9 mouse cellular contexts compared by ENCODE assay signal in genomic region chr2:143945466-143946075, GRCm38 (mm10). TPM values are rescaled to one million over a fixed set of nuclear protein-coding genes. Genes with fewer than 3 reads are reported as not detected.
DNase-seq lines count a peak whose midpoint lies in the region; ATAC-seq and TF ChIP-seq lines count a peak whose summit lies in the region.
"Had no signal": no experiment of that assay in that cellular context is flagged by ENCODE, and none has a peak within 500 bp of the region (broad histone marks: within the 10 kb centered on the region; RNA-seq: fewer than 3 reads in every experiment).

No protein-coding gene starts in this region.

- no peak overlapping the region for H3K27ac ChIP-seq in heart, adult 2 months
- H3K27ac ChIP-seq in bone marrow macrophage, adult 2 months (ENCODE audit: insufficient read depth, low read depth, low read length), result no peak overlapping the region
- no peak overlapping the region for H3K27ac ChIP-seq in stomach, embryonic 14.5 days (ENCODE audit: low read length)
- H3K27ac ChIP-seq: lung, embryonic 15.5 days had no signal

- H3K27me3 ChIP-seq in heart, adult 2 months (ENCODE audit: control insufficient read depth, insufficient read depth, low read length), result no peaks in the 10 kb centered on the region
- H3K27me3 ChIP-seq in stomach, embryonic 14.5 days (ENCODE audit: control insufficient read depth, insufficient read depth, low read length), result no peaks in the 10 kb centered on the region
- H3K27me3 ChIP-seq: lung, embryonic 15.5 days had no signal

- no peak overlapping the region for H3K4me2 ChIP-seq in stomach, embryonic 14.5 days (replicated peaks; ENCODE audit: low read depth, low read length)
- H3K4me2 ChIP-seq: lung, embryonic 15.5 days had no signal

- H3K4me1 ChIP-seq in heart, adult 2 months (ENCODE audit: control insufficient read depth, insufficient read depth, low read length), result peaks cover 5% of the 10 kb centered on the region
- 0 out of 2 replicates have a peak, but pooled peaks cover 7% of the 10 kb centered on the region for H3K4me1 ChIP-seq in bone marrow macrophage, adult 2 months (ENCODE audit: control insufficient read depth, insufficient read depth, low read length)
- no peaks in the 10 kb centered on the region for H3K4me1 ChIP-seq in stomach, embryonic 14.5 days (ENCODE audit: control insufficient read depth, insufficient read depth, low read length)
- H3K4me1 ChIP-seq: lung, embryonic 15.5 days had no signal

- intact Hi-C loops in heart, adult 2 months (cut with DNase I), result loop anchor here (5.0 kb wide), 1 partner anchor 78 kb away; no protein-coding TSS in a partner anchor
- intact Hi-C loops in heart, postnatal 10 days (cut with DNase I), result no loop called here

- H3K79me2 ChIP-seq in heart, adult 2 months (replicated peaks; ENCODE audit: control insufficient read depth, insufficient read depth, low read length), result no peaks in the 10 kb centered on the region

- H3K36me3 ChIP-seq in heart, adult 2 months (ENCODE audit: control insufficient read depth, insufficient read depth, low read length), result peaks cover 11% of the 10 kb centered on the region
- H3K36me3 ChIP-seq in stomach, embryonic 14.5 days (ENCODE audit: control insufficient read depth, insufficient read depth, low read length), result peaks cover 84% of the 10 kb centered on the region

- no peak overlapping the region for H3K4me3 ChIP-seq in heart, adult 2 months
- no peak overlapping the region for H3K4me3 ChIP-seq in bone marrow macrophage, adult 2 months (ENCODE audit: insufficient read depth, low read length)
- H3K4me3 ChIP-seq in stomach, embryonic 14.5 days (ENCODE audit: low read depth, low read length), result no peak overlapping the region
- H3K4me3 ChIP-seq: lung, embryonic 15.5 days had no signal

- no peaks in the 10 kb centered on the region for H3K9me3 ChIP-seq in stomach, embryonic 14.5 days (ENCODE audit: control insufficient read depth, low read depth, low read length)
- H3K9me3 ChIP-seq: lung, embryonic 15.5 days had no signal

- 90% methylated on average over 7 of the region's 7 CpGs for WGBS in heart, adult 2 months
- 91% methylated on average over 7 of the region's 7 CpGs for WGBS in stomach, embryonic 14.5 days

- no peak for TF ChIP-seq POLR2A in heart, adult 2 months (IDR thresholded peaks at IDR 0.05; ENCODE audit: insufficient read depth, low read depth, low read length)
- TF ChIP-seq POLR2A in bone marrow macrophage, adult 2 months (IDR thresholded peaks at IDR 0.05; ENCODE audit: borderline replicate concordance, low read depth, low read length), result no peak

- ATAC-seq in stomach, embryonic 14.5 days (ENCODE audit: insufficient number of reproducible peaks, insufficient read depth, low FRiP score, low read depth), result peak; percentile 47; the same call in 1 of the 2 replicates

- no peak overlapping the region for H3K9ac ChIP-seq in heart, adult 2 months (ENCODE audit: low read depth, low read length)
- H3K9ac ChIP-seq in stomach, embryonic 14.5 days (replicated peaks; ENCODE audit: low read depth, low read length), result no peak overlapping the region
- H3K9ac ChIP-seq: lung, embryonic 15.5 days had no signal

- peak in 1 of 2 experiments; percentile 34 for DNase-seq in heart, adult 2 months
- DNase-seq in heart, postnatal 10 days, result no peak
- peak; percentile 49 for DNase-seq in CD4-positive, CD25-positive, alpha-beta regulatory T cell, adult 2 months (ENCODE audit: low read depth, low spot score)
- DNase-seq in liver, result peak; percentile 51
- DNase-seq in right cerebral cortex, postnatal 4 days, result no peak
- no peak for DNase-seq in gastrocnemius, adult 8-10 months (ENCODE audit: low spot score in 2 of 2)

- TF ChIP-seq CTCF in heart, adult 2 months (IDR thresholded peaks at IDR 0.05), result peak; percentile 64
- TF ChIP-seq CTCF in bone marrow macrophage, adult 2 months (IDR thresholded peaks at IDR 0.05; ENCODE audit: low read depth, low read length), result peak; percentile 40; the same call in 1 of the 2 replicates

- no peak for TF ChIP-seq EP300 in heart, adult 2 months (IDR thresholded peaks at IDR 0.05; ENCODE audit: insufficient read depth, low read depth, low read length)

RNA-seq across cellular contexts. Expression of gene Dstn, which starts 30.5 kb away (rescaled TPM):
- total RNA-seq in heart, adult 2 months (2021), result 100 to 1,000 TPM; 163 to 166 TPM
- 54.8 and 85.7 TPM in 2 replicates for polyA plus RNA-seq in heart, adult 2 months (2012; rRNA removed)
- 100 to 1,000 TPM; 486 to 498 TPM for total RNA-seq in heart, postnatal 10 days (2021)
- 177 and 179 TPM in 2 replicates for polyA plus RNA-seq in bone marrow macrophage, adult 2 months (2012; ENCODE audit: insufficient read depth, insufficient read length, missing spikeins)
- polyA plus RNA-seq in stomach, embryonic 14.5 days (2014; fragmentation: Nextera tagmentation; extraction: Ambion mirVana), result 841 and 854 TPM in 2 replicates
- 10 to 100 TPM; 14.8 to 23.9 (median 20.0) TPM for total RNA-seq in gastrocnemius, adult 8-10 months (2022)

Comparison
In these comparisons a context has a peak if more than half of its experiments do, and no peak if none do; other contexts are left out.
1. DNase-seq: peak in CD4-positive, CD25-positive, alpha-beta regulatory T cell, adult 2 months (single experiment) and liver (single experiment); none in heart, postnatal 10 days (0 of 2), right cerebral cortex, postnatal 4 days (single experiment) and gastrocnemius, adult 8-10 months (0 of 2).
2. RNA of gene Dstn, which starts 30.5 kb away (total RNA-seq): 486 to 498 TPM in heart, postnatal 10 days and 163 to 166 TPM in heart, adult 2 months; 14.8 to 23.9 TPM in gastrocnemius, adult 8-10 months; every median in the first group is over 4 times any median in the second.